Mouse (Mus musculus): ENCODE data around the gene Syngr2. TPM values are rescaled to one million over a fixed set of nuclear protein-coding genes. Genes with fewer than 3 reads are reported as not detected.
A peak's percentile ranks its signal among the peaks of the same experiment; 100 is the strongest.

The Syngr2 gene
- total and polyA plus RNA-seq, 3 experiments, result 189 to 384 TPM; not detected in 1

GRCm38 (mm10) chr11:117803166-117803688 lies 6.2 kb upstream of the Syngr2 start:
- Histone ChIP-seq H3K9ac (ENCODE audit: control insufficient read depth, low read depth, low read length, poor library complexity, severe bottlenecking) (no peak overlapping the region), H3K36me3 (ENCODE audit: control insufficient read depth in 1 of 2, insufficient read depth in 2 of 2, low read length in 2 of 2) (peaks cover 0 to 12% of the 10 kb centered on the region in 2 experiments; a peak in 2 of 4 replicates), H3K27me3 (ENCODE audit: control insufficient read depth in 1 of 2, insufficient read depth in 2 of 2, low read length in 2 of 2) (no peaks in the 10 kb centered on the region), H3K4me3 (ENCODE audit: control insufficient read depth in 1 of 2, insufficient read depth in 1 of 2, low read depth in 2 of 2, low read length in 2 of 2) (no peak overlapping the region), H3K9me3 (replicated peaks; ENCODE audit: insufficient read depth, low read length) (no peaks in the 10 kb centered on the region), H3K79me2 (ENCODE audit: control insufficient read depth, insufficient read depth, low read length, poor library complexity) (no peaks in the 10 kb centered on the region), H3K4me1 (ENCODE audit: control insufficient read depth in 1 of 2, insufficient read depth in 2 of 2, low read length in 2 of 2) (peaks cover 9 to 16% of the 10 kb centered on the region in 2 experiments), H3K27ac (ENCODE audit: control insufficient read depth, low read depth, low read length) (no peak overlapping the region)
- DNase-seq (ENCODE audit: low read depth, low spot score), result peak; percentile 30
- TF ChIP-seq EP300 (IDR thresholded peaks at IDR 0.05; ENCODE audit: low read depth in 1 of 2, low read length in 2 of 2) (no peak), GABPA (IDR thresholded peaks at IDR 0.05; ENCODE audit: low read depth, low read length) (no peak), CTCF (IDR thresholded peaks at IDR 0.05 in 2 of 3, conservative IDR thresholded peaks at IDR 0.05 in 1 of 3; ENCODE audit: control insufficient read depth in 1 of 3, insufficient read depth in 1 of 3, low read depth in 2 of 3, low read length in 3 of 3, poor library complexity in 1 of 3, severe bottlenecking in 1 of 3) (no peak), MAFK (IDR thresholded peaks at IDR 0.05; ENCODE audit: borderline replicate concordance, low read depth, low read length) (no peak), USF1 (IDR thresholded peaks at IDR 0.05; ENCODE audit: low read depth, low read length) (no peak), RAD21 (IDR thresholded peaks at IDR 0.05; ENCODE audit: low read depth, low read length) (no peak), RCOR1 (IDR thresholded peaks at IDR 0.05; ENCODE audit: low read depth, low read length) (no peak), KAT2A (conservative IDR thresholded peaks at IDR 0.05; ENCODE audit: low read depth, low read length) (no peak), ZC3H11A (IDR thresholded peaks at IDR 0.05; ENCODE audit: low read depth, low read length) (no peak), TCF12 (IDR thresholded peaks at IDR 0.05; ENCODE audit: low read depth, low read length) (no peak), POLR2AphosphoS2 (IDR thresholded peaks at IDR 0.05; ENCODE audit: low read length) (no peak), JUND (IDR thresholded peaks at IDR 0.05; ENCODE audit: low read depth, low read length) (no peak), TBP (IDR thresholded peaks at IDR 0.05; ENCODE audit: low read depth, low read length) (no peak), SIN3A (IDR thresholded peaks at IDR 0.05; ENCODE audit: low read length) (no peak), MAZ (IDR thresholded peaks at IDR 0.05; ENCODE audit: low read depth, low read length) (no peak), ZMIZ1 (IDR thresholded peaks at IDR 0.05; ENCODE audit: low read depth, low read length) (no peak), USF2 (IDR thresholded peaks at IDR 0.05; ENCODE audit: borderline replicate concordance in 1 of 2, insufficient read depth in 1 of 2, low read depth in 1 of 2, low read length in 2 of 2) (no peak), ETS1 (IDR thresholded peaks at IDR 0.05; ENCODE audit: low read depth, low read length) (no peak), MYC (IDR thresholded peaks at IDR 0.05; ENCODE audit: low read depth, low read length) (no peak)

DNA sequence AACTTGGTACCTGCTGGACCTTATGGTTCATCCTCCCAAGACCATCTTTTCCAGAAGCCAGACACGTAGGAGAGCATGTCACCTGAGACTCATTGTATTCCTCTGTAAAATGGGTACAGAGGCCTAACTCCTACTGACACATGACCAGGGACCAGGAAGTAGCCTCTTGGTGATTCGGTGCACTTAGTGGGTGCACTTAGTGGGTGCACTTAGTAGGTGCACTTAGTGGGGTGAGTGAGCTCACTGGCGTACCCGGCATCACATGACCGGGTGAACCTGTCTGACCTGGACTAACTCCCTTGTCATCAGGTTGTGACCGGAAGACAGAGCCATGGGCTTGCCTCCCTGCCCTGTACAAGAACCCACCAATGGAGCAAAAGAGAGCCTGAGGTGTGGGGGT lies 2.7 kb upstream of the Syngr2 start:
- no peaks in the 10 kb centered on the region for H3K9me3 ChIP-seq (replicated peaks; ENCODE audit: insufficient read depth, low read length)
- H3K4me3 ChIP-seq (ENCODE audit: control insufficient read depth in 1 of 2, insufficient read depth in 1 of 2, low read depth in 2 of 2, low read length in 2 of 2), result no peak overlapping the region
- H3K9ac ChIP-seq (ENCODE audit: control insufficient read depth, low read depth, low read length, poor library complexity, severe bottlenecking), result no peak overlapping the region
- H3K27me3 ChIP-seq (ENCODE audit: control insufficient read depth in 1 of 2, insufficient read depth in 2 of 2, low read length in 2 of 2), result no peaks in the 10 kb centered on the region
- peaks cover 0 to 8% of the 10 kb centered on the region in 2 experiments; a peak in 2 of 4 replicates for H3K36me3 ChIP-seq (ENCODE audit: control insufficient read depth in 1 of 2, insufficient read depth in 2 of 2, low read length in 2 of 2)
- H3K4me1 ChIP-seq (ENCODE audit: control insufficient read depth in 1 of 2, insufficient read depth in 2 of 2, low read length in 2 of 2), result peaks cover 4 to 15% of the 10 kb centered on the region in 2 experiments
- peak; percentile 97 for TF ChIP-seq ZKSCAN1 (IDR thresholded peaks at IDR 0.05; ENCODE audit: low read depth, low read length)
- no peak for TF ChIP-seq TBP (IDR thresholded peaks at IDR 0.05; ENCODE audit: low read depth, low read length)
- DNase-seq (ENCODE audit: low read depth, low spot score), result no peak
- H3K27ac ChIP-seq (ENCODE audit: control insufficient read depth, low read depth, low read length), result no peak overlapping the region
- H3K79me2 ChIP-seq (ENCODE audit: control insufficient read depth, insufficient read depth, low read length, poor library complexity), result peaks cover 23% of the 10 kb centered on the region

Measured in MEL (cell line).